Mouse (Mus musculus) natural killer cell, adult 2 months (primary cell): ENCODE results near the gene Rhox4d.
"Not testable (repeated sequence)": the region's sequence is repeated elsewhere in the genome, so short reads cannot be mapped to it uniquely, and the experiment has no call there.

Experiments
- DNase-seq, 2 experiments: peaks; one replicate each; pipeline ENCODE4 v3.0.0; 2022; ENCODE audit warnings: low spot score in 2 of 2

The Rhox4d gene

DNA sequence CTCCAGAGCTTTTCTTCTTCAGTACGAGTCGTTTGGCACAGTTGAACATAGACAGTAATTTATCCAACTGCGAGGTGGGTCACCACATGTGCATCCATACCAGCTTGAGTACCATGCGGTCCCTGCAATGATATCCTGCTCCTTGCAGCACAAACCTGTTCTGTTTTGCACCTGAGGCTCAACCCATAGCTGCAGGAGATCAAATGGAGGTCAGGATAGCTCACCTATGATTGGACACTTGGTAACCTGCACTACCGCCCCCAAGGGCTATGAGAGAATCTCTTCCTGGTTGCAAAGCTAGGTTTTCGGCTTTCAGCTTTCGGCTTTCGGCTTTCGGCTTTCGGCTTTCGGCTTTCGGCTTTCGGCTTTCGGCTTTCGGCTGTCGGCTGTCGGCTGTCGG, at the start of gene Rhox4d:
Rhox4d (plus strand) TSS at position 301 of the 400 bp plus-strand sequence.
- not testable (repeated sequence) for DNase-seq

DNA sequence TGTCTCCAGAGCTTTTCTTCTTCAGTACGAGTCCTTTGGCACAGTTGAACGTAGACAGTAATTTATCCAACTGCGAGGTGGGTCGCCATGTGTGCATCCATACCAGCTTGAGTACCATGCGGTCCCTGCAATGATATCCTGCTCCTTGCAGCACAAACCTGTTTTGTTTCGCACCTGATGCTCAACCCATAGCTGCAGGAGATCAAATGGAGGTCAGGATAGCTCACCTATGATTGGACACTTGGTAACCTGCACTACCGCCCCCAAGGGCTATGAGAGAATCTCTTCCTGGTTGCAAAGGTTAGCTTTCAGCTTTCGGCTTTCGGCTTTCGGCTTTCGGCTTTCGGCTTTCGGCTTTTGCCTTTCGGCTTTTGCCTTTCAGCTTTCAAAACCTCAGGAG, 34.1 kb upstream of the Rhox4d start, which contains the start of gene Rhox4c:
Rhox4c (plus strand) TSS at position 301 of the 400 bp plus-strand sequence.
- DNase-seq = not testable (repeated sequence)

DNA sequence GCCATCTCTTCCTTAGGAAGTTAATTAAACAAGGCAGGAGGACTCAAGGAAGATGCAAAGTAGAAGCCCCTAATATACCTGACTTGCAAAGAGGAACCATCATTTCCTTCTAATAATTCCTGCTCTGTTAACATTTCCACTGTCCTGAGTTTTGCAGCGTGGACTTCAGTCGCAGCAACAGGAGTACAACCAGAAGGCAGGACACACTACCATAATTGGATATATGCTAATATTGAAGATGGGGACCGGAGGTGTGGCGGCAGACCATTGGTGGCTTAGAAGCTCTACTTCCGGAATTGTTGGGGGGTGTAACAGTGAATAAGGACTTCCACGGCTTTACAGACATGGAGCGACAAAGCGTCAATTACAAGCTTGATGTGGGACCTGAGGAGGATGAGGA, 16.0 kb downstream of the Rhox4d start, which contains the start of gene Rhox2e:
Rhox2e (plus strand) TSS at position 301 of the 400 bp plus-strand sequence.
- not testable (repeated sequence) for DNase-seq

DNA sequence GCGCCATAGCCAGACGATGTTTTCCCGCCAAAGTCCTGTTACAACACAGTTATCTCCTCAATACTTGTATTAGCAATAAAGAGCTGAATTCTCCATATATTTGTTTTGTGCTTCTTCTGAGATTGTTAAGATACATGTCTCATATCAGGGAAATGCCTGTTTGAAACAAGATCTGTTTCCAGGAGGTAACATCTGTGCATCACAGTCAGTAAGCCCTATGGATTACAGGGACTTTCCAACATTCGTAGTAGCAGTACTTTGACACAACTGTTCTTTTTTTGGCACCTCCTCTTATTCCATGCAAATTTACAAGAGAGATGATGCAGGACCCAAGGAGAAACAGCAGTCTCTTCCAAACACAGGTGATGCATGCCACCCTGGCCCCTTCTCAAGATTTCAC, 27.6 kb downstream of the Rhox4d start, which contains the start of gene Rhox3e:
Rhox3e (plus strand) TSS at position 301 of the 400 bp plus-strand sequence.
- DNase-seq = not testable (repeated sequence)

DNA sequence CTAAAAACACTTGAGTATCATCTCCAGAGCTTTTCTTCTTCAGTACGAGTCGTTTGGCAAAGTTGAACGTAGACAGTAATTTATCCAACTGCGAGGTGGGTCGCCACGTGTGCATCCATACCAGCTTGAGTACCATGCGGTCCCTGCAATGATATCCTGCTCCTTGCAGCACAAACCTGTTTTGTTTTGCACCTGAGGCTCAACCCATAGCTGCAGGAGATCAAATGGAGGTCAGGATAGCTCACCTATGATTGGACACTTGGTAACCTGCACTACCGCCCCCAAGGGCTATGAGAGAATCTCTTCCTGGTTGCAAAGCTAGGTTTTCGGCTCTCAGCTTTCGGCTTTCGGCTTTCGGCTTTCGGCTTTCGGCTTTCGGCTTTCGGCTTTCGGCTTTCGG, 43.0 kb downstream of the Rhox4d start, which contains the start of gene Rhox4e:
Rhox4e (plus strand) TSS at position 301 of the 400 bp plus-strand sequence.
- DNase-seq = not testable (repeated sequence)
